In the genomic region with DNA sequence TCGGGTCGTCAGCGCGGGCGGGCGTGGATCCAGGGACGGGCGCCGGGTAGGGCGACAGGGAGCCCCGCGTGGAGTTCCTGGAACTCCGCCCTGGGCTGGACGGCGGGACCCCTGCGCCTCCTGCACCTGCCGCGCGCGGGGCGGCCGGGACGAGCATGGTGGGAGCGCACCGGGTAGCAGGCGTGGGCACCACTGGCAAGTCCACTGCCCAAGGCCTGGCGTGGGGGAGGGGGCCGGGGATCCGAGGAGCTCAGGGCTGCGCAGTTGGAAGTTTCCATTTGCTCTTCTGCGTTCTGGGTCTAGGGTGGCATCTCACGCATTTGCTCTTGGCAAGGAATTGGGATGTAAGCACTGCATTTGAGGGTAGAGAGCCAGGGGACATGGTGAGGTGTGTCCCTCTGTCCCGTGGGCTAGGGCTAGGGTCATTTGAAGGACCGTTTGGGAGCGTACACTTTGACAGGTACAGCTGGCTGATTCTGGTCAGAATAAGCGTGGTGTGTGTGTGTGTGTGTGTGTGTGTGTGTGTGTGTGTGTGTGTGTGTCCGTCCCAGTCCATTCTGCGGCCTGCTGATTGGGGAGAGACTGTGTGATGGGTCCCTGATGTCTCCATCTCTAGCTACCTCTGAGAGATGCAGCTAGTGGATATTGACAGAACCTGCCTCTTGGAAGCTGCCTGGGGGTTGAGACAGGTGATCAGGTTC, we compare ENCODE assay signal across 8 mouse cellular contexts. TPM values are rescaled to one million over a fixed set of nuclear protein-coding genes. Genes with fewer than 3 reads are reported as not detected.
A peak's percentile ranks its signal among the peaks of the same experiment; 100 is the strongest.
DNase-seq lines count a peak whose midpoint lies in the region; ATAC-seq and TF ChIP-seq lines count a peak whose summit lies in the region.

No protein-coding gene starts in this region.

- no peak overlapping the region for H3K27ac ChIP-seq in forebrain, embryonic 11.5 days (ENCODE audit: low read depth, low read length)
- H3K27ac ChIP-seq in intestine, postnatal 0 days (ENCODE audit: low read depth, low read length): no peak overlapping the region
- 0 out of 2 replicates have a peak overlapping the region, but pooled peaks have one; percentile 33 for H3K27ac ChIP-seq in midbrain, embryonic 10.5 days (replicated peaks)

- H3K4me3 ChIP-seq in forebrain, embryonic 11.5 days (ENCODE audit: low read depth, low read length): peak overlapping the region; percentile 47
- peak overlapping the region; percentile 21; the same call in 1 of the 2 replicates for H3K4me3 ChIP-seq in intestine, postnatal 0 days (ENCODE audit: low read depth, low read length)
- peak overlapping the region; percentile 60 for H3K4me3 ChIP-seq in midbrain, embryonic 10.5 days

- H3K9ac ChIP-seq in forebrain, embryonic 11.5 days (ENCODE audit: low read length): peak overlapping the region; percentile 45
- no peak overlapping the region for H3K9ac ChIP-seq in intestine, postnatal 0 days (ENCODE audit: low read depth, low read length)

- no peaks in the 10 kb centered on the region for H3K9me3 ChIP-seq in forebrain, embryonic 11.5 days (ENCODE audit: control insufficient read depth, low read length)
- H3K9me3 ChIP-seq in intestine, postnatal 0 days (ENCODE audit: control insufficient read depth): no peaks in the 10 kb centered on the region
- H3K9me3 ChIP-seq in midbrain, embryonic 10.5 days (replicated peaks): no peaks in the 10 kb centered on the region

- peaks cover 24% of the 10 kb centered on the region for H3K27me3 ChIP-seq in forebrain, embryonic 11.5 days (ENCODE audit: control insufficient read depth, insufficient read depth, low read length)
- H3K27me3 ChIP-seq in intestine, postnatal 0 days (replicated peaks; ENCODE audit: control insufficient read depth, insufficient read depth, low read length): peaks cover 25% of the 10 kb centered on the region
- H3K27me3 ChIP-seq in midbrain, embryonic 10.5 days (ENCODE audit: low read depth, poor library complexity, severe bottlenecking): peaks cover 68% of the 10 kb centered on the region

- 18% methylated on average over 21 of the region's 38 CpGs for WGBS in forebrain, embryonic 11.5 days
- 11% methylated on average over 35 of the region's 38 CpGs for WGBS in intestine, postnatal 0 days
- WGBS in midbrain, embryonic 10.5 days: 10% methylated on average over 38 of the region's 38 CpGs

- peaks cover 3% of the 10 kb centered on the region; the same call in 1 of the 2 replicates for H3K4me1 ChIP-seq in forebrain, embryonic 11.5 days (replicated peaks; ENCODE audit: control insufficient read depth, insufficient read depth, low read length)
- H3K4me1 ChIP-seq in intestine, postnatal 0 days (replicated peaks; ENCODE audit: control insufficient read depth, insufficient read depth, low read length): no peaks in the 10 kb centered on the region
- peaks cover 23% of the 10 kb centered on the region for H3K4me1 ChIP-seq in midbrain, embryonic 10.5 days

- peak overlapping the region; percentile 78 for H3K4me2 ChIP-seq in forebrain, embryonic 11.5 days (ENCODE audit: low read depth, low read length, severe bottlenecking)
- peak overlapping the region; percentile 58 for H3K4me2 ChIP-seq in intestine, postnatal 0 days (replicated peaks; ENCODE audit: low read depth)

- no peak for TF ChIP-seq CTCF in intestine, postnatal 0 days (IDR thresholded peaks at IDR 0.05; ENCODE audit: low read depth)

- no peaks in the 10 kb centered on the region for H3K36me3 ChIP-seq in forebrain, embryonic 11.5 days (ENCODE audit: control insufficient read depth, insufficient read depth, low read length)
- no peaks in the 10 kb centered on the region for H3K36me3 ChIP-seq in intestine, postnatal 0 days (ENCODE audit: control insufficient read depth, insufficient read depth)
- no peaks in the 10 kb centered on the region for H3K36me3 ChIP-seq in midbrain, embryonic 10.5 days

- DNase-seq in thymus, postnatal 4 days: peak; percentile 8
- DNase-seq in thymus, adult 18-20 months: no peak
- DNase-seq in forebrain, embryonic 11.5 days (ENCODE audit: low spot score): peak; percentile 61
- DNase-seq in midbrain, embryonic 10.5 days (ENCODE audit: low spot score): peak; percentile 32
- no peak for DNase-seq in retina, embryonic 14.5 days (ENCODE audit: low spot score)
- DNase-seq in yolk sac, embryonic 10.5 days (ENCODE audit: low spot score): no peak
- no peak for DNase-seq in T-cell, adult 2 months (ENCODE audit: low spot score)

- ATAC-seq in forebrain, embryonic 11.5 days (replicated peaks; ENCODE audit: low FRiP score): 0 out of 2 replicates have a peak, but pooled peaks have one; percentile 18
- no peak; the same call in 1 of the 2 replicates for ATAC-seq in intestine, postnatal 0 days

RNA-seq across cellular contexts. Expression of a gene that starts 0.5 kb away (rescaled TPM):
- polyA plus RNA-seq in forebrain, embryonic 11.5 days (2014; fragmentation: Nextera tagmentation; extraction: Ambion mirVana): 0.13 and 0.20 TPM in 2 replicates
- polyA plus RNA-seq in intestine, postnatal 0 days (2015; fragmentation: Nextera tagmentation; extraction: Ambion mirVana): 0.07 and 0.25 TPM in 2 replicates
- polyA plus RNA-seq in midbrain, embryonic 10.5 days (2016; fragmentation: Nextera tagmentation; extraction: Ambion mirVana): 0.09 and 0.15 TPM in 2 replicates

Comparison
In these comparisons a context has a peak if more than half of its experiments do, and no peak if none do; other contexts are left out.
1. DNase-seq: peak in thymus, postnatal 4 days (single experiment), forebrain, embryonic 11.5 days (single experiment) and midbrain, embryonic 10.5 days (single experiment); none in thymus, adult 18-20 months (0 of 2), retina, embryonic 14.5 days (single experiment), yolk sac, embryonic 10.5 days (single experiment) and T-cell, adult 2 months (single experiment).
2. Peak in every context shown above with its lines, with median percentiles within 50 percentile points of each other: H3K4me3 ChIP-seq.